Comparison of ENCODE assay signal across 26 mouse cellular contexts in genomic region chr14:121644302-121644701, GRCm38 (mm10).
DNase-seq lines count a peak whose midpoint lies in the region; ATAC-seq and TF ChIP-seq lines count a peak whose summit lies in the region.
"Had no signal": no experiment of that assay in that cellular context is flagged by ENCODE, and none has a peak within 500 bp of the region (broad histone marks: within the 10 kb centered on the region; RNA-seq: fewer than 3 reads in every experiment).

No protein-coding gene starts in this region.

- TF ChIP-seq EP300 in CH12.LX (IDR thresholded peaks at IDR 0.05; ENCODE audit: low read length), result no peak

- in situ Hi-C loops in CH12.LX (cut with MboI; ENCODE audit: low pct_ligation_motif_present, low pct_unique_long_range_greater_than_20kb, low sequenced_read_pairs), result no loop called here

- no peak overlapping the region for H3K27ac ChIP-seq in heart, embryonic 11.5 days (ENCODE audit: low read depth, low read length)
- H3K27ac ChIP-seq in CH12.LX (ENCODE audit: insufficient read depth, low read depth), result peak overlapping the region; percentile 67
- H3K27ac ChIP-seq: embryonic facial prominence, embryonic 13.5 days; embryonic facial prominence, embryonic 15.5 days; forebrain, embryonic 10.5 days; forebrain, embryonic 12.5 days; forebrain, embryonic 15.5 days had no signal

- DNase-seq in heart, adult 11 months, result peak; percentile 41
- DNase-seq in A20 (ENCODE audit: low read depth, low spot score) (peak; percentile 18), CH12.LX (ENCODE audit: extremely low read depth) (peak; percentile 48)
- no peak for DNase-seq in thymus, adult 18-20 months
- no peak for DNase-seq in adrenal gland, postnatal 4 days (ENCODE audit: low spot score in 2 of 2)
- DNase-seq: adrenal gland, adult 8-10 months; adrenal gland, postnatal 14 days; adrenal gland, postnatal 36 days; B cell, adult 2 months; cerebellum, adult 11 months; cerebellum, adult 18-20 months; cerebellum, adult 8-10 months; cerebellum, adult 9-11 months; cerebellum, postnatal 14 days; cerebellum, postnatal 36 days; embryo, embryonic 11 days had no signal

- no peak overlapping the region for H3K9ac ChIP-seq in heart, embryonic 11.5 days (ENCODE audit: low read depth, low read length)
- peak overlapping the region; percentile 18 for H3K9ac ChIP-seq in CH12.LX (ENCODE audit: insufficient read depth, low read depth)
- H3K9ac ChIP-seq: embryonic facial prominence, embryonic 13.5 days; embryonic facial prominence, embryonic 15.5 days; forebrain, embryonic 12.5 days; forebrain, embryonic 15.5 days had no signal

- no peaks in the 10 kb centered on the region for H3K79me2 ChIP-seq in CH12.LX (replicated peaks; ENCODE audit: control insufficient read depth, extremely low read depth, insufficient read depth, poor library complexity, severe bottlenecking)

- TF ChIP-seq RAD21 in CH12.LX (IDR thresholded peaks at IDR 0.05; ENCODE audit: low read depth, low read length), result no peak

- dilution Hi-C loops in CH12.LX (cut with MboI; ENCODE audit: extremely low pct_ligation_motif_present, extremely low pct_unique_long_range_greater_than_20kb, low sequenced_read_pairs), result no loop called here

- TF ChIP-seq CTCF in CH12.LX (conservative IDR thresholded peaks at IDR 0.05 in 1 of 2, IDR thresholded peaks at IDR 0.05 in 1 of 2; ENCODE audit: low read depth in 2 of 2, low read length in 2 of 2), result no peak

- 77% methylated on average over 2 of the region's 2 CpGs for WGBS in heart, embryonic 11.5 days (ENCODE audit: insufficient replicate concordance)

- no peaks in the 10 kb centered on the region for H3K9me3 ChIP-seq in heart, embryonic 11.5 days (replicated peaks; ENCODE audit: control insufficient read depth, low read length)
- no peaks in the 10 kb centered on the region for H3K9me3 ChIP-seq in CH12.LX (replicated peaks; ENCODE audit: low read length)
- H3K9me3 ChIP-seq: embryonic facial prominence, embryonic 13.5 days; embryonic facial prominence, embryonic 15.5 days; forebrain, embryonic 10.5 days; forebrain, embryonic 12.5 days; forebrain, embryonic 15.5 days had no signal

- no peak for TF ChIP-seq POLR2A in CH12.LX (IDR thresholded peaks at IDR 0.05; ENCODE audit: low read depth, low read length)

- no peaks in the 10 kb centered on the region for H3K27me3 ChIP-seq in heart, embryonic 11.5 days (ENCODE audit: control insufficient read depth, insufficient read depth, low read length)
- no peaks in the 10 kb centered on the region for H3K27me3 ChIP-seq in CH12.LX (replicated peaks)
- H3K27me3 ChIP-seq: embryonic facial prominence, embryonic 13.5 days; embryonic facial prominence, embryonic 15.5 days; forebrain, embryonic 12.5 days; forebrain, embryonic 15.5 days; Patski had no signal

- no peaks in the 10 kb centered on the region for H3K36me3 ChIP-seq in heart, embryonic 11.5 days (ENCODE audit: control insufficient read depth, insufficient read depth, low read length)
- peaks cover 13 to 21% of the 10 kb centered on the region in 2 experiments for H3K36me3 ChIP-seq in CH12.LX (replicated peaks in 1 of 2; ENCODE audit: control insufficient read depth in 1 of 2, insufficient read depth in 1 of 2, low read length in 1 of 2)
- H3K36me3 ChIP-seq: embryonic facial prominence, embryonic 13.5 days; forebrain, embryonic 12.5 days; forebrain, embryonic 15.5 days had no signal

- H3K4me3 ChIP-seq in heart, embryonic 11.5 days (ENCODE audit: low read depth, low read length), result no peak overlapping the region
- H3K4me3 ChIP-seq in CH12.LX (replicated peaks in 1 of 3; ENCODE audit: low read depth in 2 of 3, low read length in 2 of 3, poor library complexity in 1 of 3), result no peak overlapping the region
- H3K4me3 ChIP-seq: embryonic facial prominence, embryonic 13.5 days; embryonic facial prominence, embryonic 15.5 days; erythroblast, embryonic 14.5 days; forebrain, embryonic 10.5 days; forebrain, embryonic 12.5 days; forebrain, embryonic 15.5 days had no signal

- no peak for ATAC-seq in heart, embryonic 11.5 days (replicated peaks; ENCODE audit: insufficient number of reproducible peaks, low FRiP score, low TSS enrichment)
- ATAC-seq: activated CD4-positive, CD25-positive, alpha-beta regulatory T cell, adult 4 months; CD4-positive, CD25-positive, alpha-beta regulatory T cell, adult 4 months; forebrain, embryonic 15.5 days; Patski had no signal

- no peak overlapping the region for H3K4me2 ChIP-seq in heart, embryonic 11.5 days
- H3K4me2 ChIP-seq in CH12.LX (ENCODE audit: insufficient read depth, low read depth, poor library complexity, severe bottlenecking), result peak overlapping the region; percentile 69
- H3K4me2 ChIP-seq: embryonic facial prominence, embryonic 13.5 days; embryonic facial prominence, embryonic 15.5 days; forebrain, embryonic 12.5 days; forebrain, embryonic 15.5 days had no signal

- peaks cover 5% of the 10 kb centered on the region; the same call in 1 of the 2 replicates for H3K4me1 ChIP-seq in heart, embryonic 11.5 days (ENCODE audit: control insufficient read depth, insufficient read depth, low read length)
- peaks cover 16 to 58% of the 10 kb centered on the region in 2 experiments for H3K4me1 ChIP-seq in CH12.LX (ENCODE audit: control insufficient read depth in 1 of 2, insufficient read depth in 2 of 2)
- H3K4me1 ChIP-seq: embryonic facial prominence, embryonic 13.5 days; embryonic facial prominence, embryonic 15.5 days; forebrain, embryonic 12.5 days; forebrain, embryonic 15.5 days had no signal

TF ChIP-seq in CH12.LX, 34 proteins besides CTCF, POLR2A, EP300 and RAD21:
- no peak for TF ChIP-seq E2F4 (IDR thresholded peaks at IDR 0.05; ENCODE audit: insufficient replicate concordance, low read depth, low read length)
- no peak for TF ChIP-seq USF1 (IDR thresholded peaks at IDR 0.05; ENCODE audit: low read depth, low read length)
- no peak for TF ChIP-seq CHD1 (IDR thresholded peaks at IDR 0.05; ENCODE audit: low read depth, low read length)
- no peak for TF ChIP-seq GABPA (IDR thresholded peaks at IDR 0.05; ENCODE audit: insufficient replicate concordance, low read depth, low read length)
- TF ChIP-seq MEF2A (IDR thresholded peaks at IDR 0.05; ENCODE audit: borderline replicate concordance, low read depth, low read length), result peak; percentile 62; the same call in 1 of the 2 replicates
- TF ChIP-seq JUN (IDR thresholded peaks at IDR 0.05; ENCODE audit: insufficient read depth, low read depth, low read length), result peak; percentile 34; the same call in 1 of the 2 replicates
- no peak for TF ChIP-seq TBP (conservative IDR thresholded peaks at IDR 0.05; ENCODE audit: low read depth, low read length)
- peak; percentile 67; the same call in 1 of the 2 replicates for TF ChIP-seq JUND (conservative IDR thresholded peaks at IDR 0.05; ENCODE audit: low read depth, low read length)
- TF ChIP-seq IRF4 (IDR thresholded peaks at IDR 0.05; ENCODE audit: low read depth, low read length), result peak; percentile 48; the same call in 1 of the 2 replicates
- TF ChIP-seq SMC3 (IDR thresholded peaks at IDR 0.05; ENCODE audit: low read depth, low read length), result no peak

Comparison
In these comparisons a context has a peak if more than half of its experiments do, and no peak if none do; other contexts are left out.
1. DNase-seq: peak in heart, adult 11 months (single experiment), A20 (single experiment) and CH12.LX (single experiment); none in thymus, adult 18-20 months (0 of 2) and adrenal gland, postnatal 4 days (0 of 2).